Mouse (Mus musculus) ZHBTc4 (cell line): Measurements from ENCODE around the gene Kcng4.

Source experiments
- DNase-seq: peaks from one replicate; pipeline ENCODE4 v3.0.0-alpha.2; 2011; ENCODE audit warnings: low read depth, low spot score

Kcng4 gene

DNA sequence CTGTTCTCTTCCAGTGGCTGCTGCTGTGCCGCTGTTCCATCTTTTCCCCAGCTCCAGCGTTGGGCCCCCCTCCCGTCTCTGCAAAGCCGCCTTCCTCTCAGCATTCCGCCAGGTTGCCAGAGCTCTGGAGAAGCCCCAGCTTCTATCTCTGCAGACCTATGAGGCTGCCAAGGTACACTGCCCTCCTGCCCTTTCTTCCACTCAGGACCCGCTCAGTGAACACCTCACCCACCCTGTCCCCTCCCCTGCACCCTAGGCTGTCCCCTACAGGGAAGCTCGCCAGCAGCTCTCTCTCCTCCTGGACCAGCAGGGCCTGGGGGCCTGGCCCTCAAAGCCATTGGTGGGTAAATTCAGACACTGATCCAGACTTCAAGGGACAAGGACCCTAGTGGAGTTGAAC, 19.1 kb downstream of the Kcng4 start:
- DNase-seq, result peak; percentile 46

DNA sequence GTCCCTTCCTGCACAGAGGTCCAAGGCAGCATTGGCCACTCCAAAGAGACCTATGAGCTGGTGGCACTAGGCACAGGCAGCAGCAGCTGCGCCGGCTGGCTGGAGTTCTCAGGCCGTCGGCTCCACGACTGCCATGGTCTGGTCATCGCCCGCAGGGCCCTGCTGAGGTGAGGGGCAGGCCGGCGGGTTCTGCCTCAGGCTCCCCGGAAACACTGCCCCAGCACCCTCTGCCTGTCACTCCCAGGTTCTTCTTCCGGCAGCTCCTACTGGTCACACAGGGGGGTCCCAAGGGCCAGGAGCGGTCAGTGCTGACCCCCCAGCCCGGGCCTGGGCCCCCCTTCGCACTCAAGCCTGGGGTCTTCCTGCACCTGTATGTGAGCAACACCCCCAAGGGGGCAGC, 20.4 kb downstream of the Kcng4 start:
- no peak for DNase-seq

GRCm38 (mm10) chr8:119612471-119612870, 23.0 kb downstream of the Kcng4 start, which contains the start of gene Adad2:
Adad2 (plus strand) TSS chr8:119612747.
- DNase-seq, result peak; percentile 93

GRCm38 (mm10) chr8:119606224-119606623, 29.3 kb downstream of the Kcng4 start:
- peak; percentile 47 for DNase-seq

DNA sequence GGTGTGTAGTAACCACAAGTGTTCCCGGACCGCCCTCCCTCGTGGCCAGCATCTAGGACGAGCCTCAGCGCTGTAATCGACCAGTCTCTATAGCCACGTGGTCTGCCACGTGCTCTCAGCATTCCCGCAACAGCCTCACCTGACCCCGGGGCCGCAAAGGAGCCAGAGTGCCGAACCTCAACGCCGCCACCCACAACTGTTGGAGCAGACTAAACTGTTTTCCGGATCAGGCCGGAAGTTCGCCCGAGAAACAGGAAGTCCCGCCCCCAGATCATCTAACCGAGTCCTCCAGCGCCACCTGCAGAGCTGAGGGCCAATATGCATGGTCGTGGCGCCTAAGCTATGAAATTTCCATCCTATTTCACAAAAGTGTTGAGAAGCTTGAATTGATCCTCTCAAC, 30.5 kb downstream of the Kcng4 start, which contains the start of gene Taf1c:
Gene Taf1c (minus strand): TSS at position 227 of the 400 bp plus-strand sequence.
- peak; percentile 98 for DNase-seq

DNA sequence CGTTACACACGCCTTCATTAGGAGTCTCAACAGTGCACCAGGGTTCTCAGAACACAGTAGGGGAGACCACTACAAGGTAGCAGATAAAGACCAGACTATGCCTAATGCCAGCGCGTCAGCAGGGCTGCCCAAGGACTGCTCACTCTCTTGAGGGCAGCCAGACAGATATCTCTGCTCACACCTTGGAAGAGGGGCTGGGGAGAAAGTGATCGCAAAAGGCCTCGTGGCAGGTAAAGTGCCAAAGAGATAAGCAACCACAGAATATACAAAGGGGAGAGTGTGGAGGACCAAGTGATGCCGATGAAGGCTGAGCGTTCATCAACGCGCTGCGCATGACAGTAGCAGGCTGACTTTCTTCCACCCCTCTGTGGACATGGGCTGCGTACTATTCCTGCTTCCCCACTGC, 31.1 kb downstream of the Kcng4 start:
- DNase-seq, result no peak

- no peak for DNase-seq
Observed at GRCm38 (mm10) chr8:119603771-119604170, 31.7 kb downstream of the Kcng4 start.

GRCm38 (mm10) chr8:119591456-119591855, 44.0 kb downstream of the Kcng4 start:
- DNase-seq, result no peak

DNA sequence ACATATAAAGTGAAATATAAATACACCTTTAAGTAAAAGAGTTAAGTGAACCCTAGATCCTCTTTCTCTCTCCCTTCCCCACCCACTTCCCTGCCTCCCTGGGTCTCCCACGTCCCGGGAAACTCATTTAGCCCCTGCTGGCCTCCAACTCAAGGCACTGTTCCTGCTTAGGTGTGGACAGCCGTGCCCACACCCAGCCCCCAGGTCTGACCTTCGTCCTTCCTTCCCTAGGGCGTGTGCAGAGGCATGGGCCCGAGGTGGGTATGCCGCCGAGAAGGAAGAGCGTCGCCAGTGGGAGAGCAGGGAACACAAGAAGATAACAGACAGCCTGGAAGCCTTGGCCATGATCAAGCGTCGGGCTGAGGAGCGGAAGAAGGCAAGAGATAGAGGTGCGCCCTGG, 45.1 kb downstream of the Kcng4 start:
- no peak for DNase-seq

- no peak for DNase-seq
Observed at GRCm38 (mm10) chr8:119588844-119589243, 46.6 kb downstream of the Kcng4 start.

- no peak for DNase-seq
Observed at GRCm38 (mm10) chr8:119588321-119588720, 47.2 kb downstream of the Kcng4 start.

DNA sequence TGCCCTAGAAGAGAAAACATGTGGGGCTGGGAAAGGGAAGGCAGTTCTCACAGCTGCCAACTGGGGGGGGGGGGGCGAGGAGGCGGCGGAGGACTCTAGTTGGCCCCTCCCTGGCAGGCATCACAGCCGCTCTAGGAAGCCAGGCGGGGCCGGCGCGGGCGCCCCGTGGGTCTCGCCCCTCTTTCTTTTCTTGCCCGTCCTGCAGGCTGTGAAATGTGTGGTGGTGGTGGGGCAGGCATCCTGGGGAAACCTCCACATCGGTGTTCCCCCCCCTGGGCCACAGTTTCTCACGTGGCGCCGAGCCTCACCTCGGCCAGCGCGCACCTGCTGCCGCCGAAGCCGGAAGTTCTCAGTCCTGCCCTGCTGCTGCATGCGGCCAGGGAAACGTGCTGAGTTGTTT, 49.6 kb downstream of the Kcng4 start:
- peak; percentile 66 for DNase-seq

DNA sequence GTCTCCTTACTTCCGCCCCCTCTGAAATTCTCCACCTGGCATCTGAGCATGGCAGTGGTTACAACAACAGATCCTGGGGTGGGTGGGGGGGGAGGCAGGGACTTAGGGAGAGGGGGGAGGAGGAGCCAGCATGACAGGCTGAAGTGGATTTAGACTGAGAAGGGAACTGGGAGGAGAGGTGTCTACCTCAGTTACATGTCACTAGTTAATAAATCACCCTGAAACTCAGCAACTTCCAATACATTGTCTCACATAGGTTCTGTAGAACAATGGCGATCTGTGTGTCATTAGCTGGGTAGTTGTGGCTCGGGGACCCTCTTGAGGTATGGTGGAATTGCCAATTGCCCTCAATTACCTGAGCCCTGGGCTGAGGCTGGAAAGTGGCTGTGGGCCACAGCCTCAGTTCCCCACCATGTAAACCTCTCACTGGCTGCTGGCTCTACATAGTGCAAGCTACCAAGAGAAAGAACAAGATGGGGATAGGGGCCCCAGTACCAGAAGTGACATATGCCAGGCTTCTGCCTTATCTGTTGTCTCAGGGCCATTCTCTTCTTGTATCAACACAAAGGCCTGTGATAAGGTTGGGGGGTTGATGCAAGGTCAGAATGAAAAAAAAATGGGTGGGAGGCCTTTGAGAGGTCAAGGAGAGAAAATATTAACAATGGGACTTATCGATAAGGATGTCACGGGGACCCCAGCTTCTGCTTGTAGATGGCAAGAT, 54.9 kb downstream of the Kcng4 start:
- DNase-seq, result no peak

DNA sequence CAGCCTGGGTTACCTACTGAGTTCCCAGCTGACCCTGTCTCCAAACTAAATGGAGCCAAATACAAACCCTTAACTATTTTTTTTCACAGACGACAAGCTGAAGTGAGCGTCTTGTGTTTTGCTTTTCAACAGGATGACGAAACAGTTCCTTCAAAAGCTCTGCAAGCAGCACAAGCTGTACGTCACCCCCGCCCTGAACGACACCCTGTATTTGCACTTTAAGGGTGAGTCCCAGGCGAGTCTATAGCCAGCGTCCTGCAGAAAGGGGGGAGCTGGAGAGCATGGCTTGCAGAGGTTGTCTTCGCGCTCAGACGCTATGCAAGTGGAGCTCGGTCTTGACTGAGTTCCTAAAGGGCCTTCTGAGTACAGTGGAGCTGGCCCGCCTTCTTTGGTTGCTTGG, 56.4 kb downstream of the Kcng4 start:
- DNase-seq, result no peak

DNA sequence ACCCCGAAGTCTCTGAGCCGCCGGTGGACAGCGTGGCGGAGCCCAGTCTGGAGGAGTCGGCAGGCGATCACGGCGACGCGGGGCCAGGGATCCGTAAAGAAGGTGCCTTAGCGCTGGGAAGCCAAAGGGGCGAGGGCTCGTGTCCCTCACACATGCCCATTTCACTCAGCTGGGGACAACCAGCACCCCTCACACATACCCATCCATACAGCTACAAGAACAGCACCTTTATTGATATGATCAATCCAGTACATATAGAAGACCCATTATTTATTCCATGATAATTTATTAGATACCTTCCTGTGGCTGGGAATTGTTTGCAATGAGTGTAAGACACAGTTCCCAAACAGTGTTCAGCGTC, 60.1 kb downstream of the Kcng4 start:
- DNase-seq, result no peak

- peak; percentile 97 for DNase-seq
Observed at GRCm38 (mm10) chr8:119574437-119575365, 60.8 kb downstream of the Kcng4 start, which contains the start of the genes Hsdl1 and Dnaaf1. Hsdl1 (minus strand) TSS chr8:119575183. Dnaaf1 (plus strand) TSS chr8:119575235.
